Mouse (Mus musculus) heart, embryonic 10.5 days (tissue): Measurements from ENCODE around the gene Zfp408. TPM values are rescaled to one million over a fixed set of nuclear protein-coding genes. Genes with fewer than 3 reads are reported as not detected.

Experiments used
- DNase-seq: peaks from one replicate; pipeline ENCODE4 v3.0.0-alpha.2; 2017; ENCODE audit warnings: low spot score
- H3K27ac ChIP-seq: fragments of 300-500 bp; sonication (generic); 2 replicates; pipeline ENCODE4 v1.5.1; 2016; ENCODE audit warnings: mild to moderate bottlenecking
- H3K27me3 ChIP-seq: fragments of 300-500 bp; sonication (generic); 2 replicates; pipeline ENCODE4 v1.6.1; 2016; ENCODE audit warnings: mild to moderate bottlenecking; ENCODE audit not compliant: poor library complexity, insufficient read depth, severe bottlenecking
- H3K36me3 ChIP-seq: fragments of 300-500 bp; sonication (generic); 2 replicates; pipeline ENCODE4 v1.6.1; 2016; ENCODE audit warnings: mild to moderate bottlenecking, moderate library complexity
- H3K4me1 ChIP-seq: fragments of 300-500 bp; sonication (generic); 2 replicates; pipeline ENCODE4 v1.6.1; 2016; ENCODE audit warnings: mild to moderate bottlenecking
- H3K4me3 ChIP-seq: fragments of 300-500 bp; sonication (generic); 2 replicates; pipeline ENCODE4 v1.5.1; 2016; ENCODE audit warnings: mild to moderate bottlenecking, moderate library complexity
- H3K9me3 ChIP-seq: fragments of 300-500 bp; sonication (generic); 2 replicates; pipeline ENCODE4 v1.6.1; 2016; ENCODE audit warnings: mild to moderate bottlenecking, moderate library complexity
- WGBS: fragments of 180-500 bp; shearing (Covaris S2); methylation state at CpG from one replicate; pipeline ENCODE4 v1.1.7; 2016; 5-methylcytosine and 5-hydroxymethylcytosine counted together
- polyA plus RNA-seq: library from polyadenylated mRNA; unstranded; fragments of >200 nt; fragmentation: Nextera tagmentation; extraction: Ambion mirVana; gene quantifications from 2 replicates; pipeline ENCODE4 v1.2.1, GENCODE M21; 2016

Gene Zfp408
- polyA plus RNA-seq, 1 experiment from 2014 or later: 10.4 TPM

- 94% methylated on average over 11 of the region's 11 CpGs for WGBS
- DNase-seq: no peak
- H3K36me3 ChIP-seq: peaks cover 62% of the 10 kb centered on the region
Observed at GRCm38 (mm10) chr2:91645811-91646210, 3.8 kb downstream of the Zfp408 start.

GRCm38 (mm10) chr2:91645354-91645753, 4.2 kb downstream of the Zfp408 start:
- no peak overlapping the region for H3K4me3 ChIP-seq
- H3K36me3 ChIP-seq: peaks cover 62% of the 10 kb centered on the region
- DNase-seq: no peak
- H3K9me3 ChIP-seq: no peaks in the 10 kb centered on the region
- peaks cover 12% of the 10 kb centered on the region for H3K4me1 ChIP-seq
- no peaks in the 10 kb centered on the region for H3K27me3 ChIP-seq
- no peak overlapping the region for H3K27ac ChIP-seq
- WGBS: 96% methylated on average over 15 of the region's 15 CpGs

More at GRCm38 (mm10) chr2:91645811-91646210, 3.8 kb downstream of the Zfp408 start:
- H3K27me3 ChIP-seq: no peaks in the 10 kb centered on the region
- H3K9me3 ChIP-seq: no peaks in the 10 kb centered on the region
- H3K27ac ChIP-seq: no peak overlapping the region
- H3K4me3 ChIP-seq: no peak overlapping the region
- peaks cover 14% of the 10 kb centered on the region for H3K4me1 ChIP-seq

GRCm38 (mm10) chr2:91644021-91644420, 5.6 kb downstream of the Zfp408 start:
- H3K9me3 ChIP-seq: no peaks in the 10 kb centered on the region
- 95% methylated on average over 11 of the region's 11 CpGs for WGBS
- no peak overlapping the region for H3K4me3 ChIP-seq
- H3K4me1 ChIP-seq: peaks cover 10% of the 10 kb centered on the region
- no peak for DNase-seq
- no peak overlapping the region for H3K27ac ChIP-seq
- H3K36me3 ChIP-seq: peaks cover 62% of the 10 kb centered on the region
- no peaks in the 10 kb centered on the region for H3K27me3 ChIP-seq

- Histone ChIP-seq H3K36me3 (peaks cover 60% of the 10 kb centered on the region), H3K27me3 (no peaks in the 10 kb centered on the region), H3K4me1 (no peaks in the 10 kb centered on the region), H3K4me3 (no peak overlapping the region), H3K9me3 (no peaks in the 10 kb centered on the region), H3K27ac (no peak overlapping the region)
- 78% methylated on average over 2 of the region's 2 CpGs for WGBS
- DNase-seq: no peak
Observed at GRCm38 (mm10) chr2:91642825-91643415, 6.7 kb downstream of the Zfp408 start.

GRCm38 (mm10) chr2:91638931-91639330, 10.7 kb downstream of the Zfp408 start:
- 77% methylated on average over 6 of the region's 6 CpGs for WGBS
- no peak overlapping the region for H3K4me3 ChIP-seq
- no peaks in the 10 kb centered on the region for H3K9me3 ChIP-seq
- no peaks in the 10 kb centered on the region for H3K27me3 ChIP-seq
- H3K4me1 ChIP-seq: peaks cover 14% of the 10 kb centered on the region
- H3K27ac ChIP-seq: no peak overlapping the region
- DNase-seq: no peak
- H3K36me3 ChIP-seq: peaks cover 20% of the 10 kb centered on the region

GRCm38 (mm10) chr2:91636727-91637338, 12.8 kb downstream of the Zfp408 start:
- no peaks in the 10 kb centered on the region for H3K9me3 ChIP-seq
- H3K4me1 ChIP-seq: peaks cover 19% of the 10 kb centered on the region
- H3K27ac ChIP-seq: no peak overlapping the region
- no peak overlapping the region for H3K4me3 ChIP-seq
- WGBS: 73% methylated on average over 5 of the region's 5 CpGs
- no peak for DNase-seq
- H3K36me3 ChIP-seq: 0 out of 2 replicates have a peak, but pooled peaks cover under 1% of the 10 kb centered on the region
- H3K27me3 ChIP-seq: no peaks in the 10 kb centered on the region

GRCm38 (mm10) chr2:91636229-91636628, 13.4 kb downstream of the Zfp408 start, which contains the start of gene F2:
Gene F2 (minus strand): TSS chr2:91636414.
- 86% methylated on average over 8 of the region's 8 CpGs for WGBS
- Histone ChIP-seq H3K4me1 (peaks cover 19% of the 10 kb centered on the region), H3K27ac (peak within 1 kb of the TSS; percentile 31; the same call in 1 of the 2 replicates), H3K36me3 (no peaks in the 10 kb centered on the region), H3K9me3 (no peaks in the 10 kb centered on the region), H3K27me3 (no peaks in the 10 kb centered on the region), H3K4me3 (no peak within 1 kb of the TSS)
- DNase-seq: no peak

GRCm38 (mm10) chr2:91635486-91635885, 14.1 kb downstream of the Zfp408 start:
- H3K9me3 ChIP-seq: no peaks in the 10 kb centered on the region
- no peak overlapping the region for H3K4me3 ChIP-seq
- H3K4me1 ChIP-seq: peaks cover 19% of the 10 kb centered on the region
- no peak for DNase-seq
- no peaks in the 10 kb centered on the region for H3K27me3 ChIP-seq
- WGBS: 82% methylated on average over 11 of the region's 11 CpGs
- no peaks in the 10 kb centered on the region for H3K36me3 ChIP-seq
- H3K27ac ChIP-seq: peak overlapping the region; percentile 31; the same call in 1 of the 2 replicates

GRCm38 (mm10) chr2:91634841-91635240, 14.8 kb downstream of the Zfp408 start:
- WGBS: 70% methylated on average over 9 of the region's 9 CpGs
- DNase-seq: no peak

GRCm38 (mm10) chr2:91633334-91633977, 16.1 kb downstream of the Zfp408 start:
- no peak overlapping the region for H3K4me3 ChIP-seq
- WGBS: 68% methylated on average over 12 of the region's 12 CpGs
- H3K27ac ChIP-seq: no peak overlapping the region
- no peak for DNase-seq
- H3K9me3 ChIP-seq: no peaks in the 10 kb centered on the region
- H3K27me3 ChIP-seq: no peaks in the 10 kb centered on the region
- H3K36me3 ChIP-seq: no peaks in the 10 kb centered on the region
- peaks cover 19% of the 10 kb centered on the region for H3K4me1 ChIP-seq

More at GRCm38 (mm10) chr2:91634841-91635240, 14.8 kb downstream of the Zfp408 start:
- Histone ChIP-seq H3K9me3 (no peaks in the 10 kb centered on the region), H3K4me1 (peaks cover 19% of the 10 kb centered on the region), H3K27ac (no peak overlapping the region), H3K27me3 (no peaks in the 10 kb centered on the region), H3K4me3 (no peak overlapping the region), H3K36me3 (no peaks in the 10 kb centered on the region)

GRCm38 (mm10) chr2:91632316-91632715, 17.3 kb downstream of the Zfp408 start:
- no peak overlapping the region for H3K4me3 ChIP-seq
- no peaks in the 10 kb centered on the region for H3K36me3 ChIP-seq
- no peak for DNase-seq
- WGBS: 88% methylated on average over 5 of the region's 5 CpGs
- no peaks in the 10 kb centered on the region for H3K9me3 ChIP-seq
- no peak overlapping the region for H3K27ac ChIP-seq
- H3K27me3 ChIP-seq: no peaks in the 10 kb centered on the region
- H3K4me1 ChIP-seq: peaks cover 19% of the 10 kb centered on the region

- H3K4me3 ChIP-seq: no peak overlapping the region
- no peaks in the 10 kb centered on the region for H3K27me3 ChIP-seq
- no peaks in the 10 kb centered on the region for H3K9me3 ChIP-seq
- H3K36me3 ChIP-seq: no peaks in the 10 kb centered on the region
- peaks cover 19% of the 10 kb centered on the region for H3K4me1 ChIP-seq
- no peak overlapping the region for H3K27ac ChIP-seq
- WGBS: 85% methylated on average over 5 of the region's 5 CpGs
- DNase-seq: no peak
Observed at GRCm38 (mm10) chr2:91631826-91632225, 17.8 kb downstream of the Zfp408 start.

GRCm38 (mm10) chr2:91630384-91630783, 19.2 kb downstream of the Zfp408 start:
- peaks cover 10% of the 10 kb centered on the region for H3K4me1 ChIP-seq
- H3K4me3 ChIP-seq: no peak overlapping the region
- DNase-seq: no peak
- no peaks in the 10 kb centered on the region for H3K9me3 ChIP-seq
- no peaks in the 10 kb centered on the region for H3K36me3 ChIP-seq
- no peak overlapping the region for H3K27ac ChIP-seq
- H3K27me3 ChIP-seq: no peaks in the 10 kb centered on the region
- 86% methylated on average over 12 of the region's 12 CpGs for WGBS
